Mouse (Mus musculus): ENCODE results near the gene Hadhb.

DNA sequence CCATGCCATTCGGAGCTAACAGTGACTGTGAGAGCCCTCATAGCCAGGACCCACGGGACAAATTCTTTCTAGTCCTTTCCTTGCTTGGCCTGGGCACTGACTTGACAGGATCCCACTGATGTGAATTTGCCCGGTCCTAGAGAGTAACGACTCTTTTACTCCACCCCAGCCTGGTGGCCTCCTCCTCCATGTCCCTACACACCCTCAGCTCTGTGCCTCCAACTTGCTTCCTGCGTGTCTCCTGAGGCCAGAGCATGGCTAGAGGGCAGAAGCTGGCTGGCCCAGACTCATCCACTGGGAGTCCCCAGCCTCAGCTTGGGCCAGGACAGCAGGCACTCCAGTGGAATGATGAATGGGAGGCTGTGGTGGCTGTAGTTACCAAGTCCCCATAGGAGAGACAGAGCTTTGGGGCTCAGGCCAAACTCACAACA, 47.4 kb upstream of the Hadhb start:
- TF ChIP-seq CTCF (IDR thresholded peaks at IDR 0.05; ENCODE audit: extremely low read depth, insufficient read length, insufficient replicate concordance, low read depth, low read length) (no peak), POLR2A (IDR thresholded peaks at IDR 0.05; ENCODE audit: low read depth, low read length) (no peak)

All from small intestine, adult 2 months (tissue).